Mouse (Mus musculus): ENCODE results near the gene Surf4.

Surf4 gene

DNA sequence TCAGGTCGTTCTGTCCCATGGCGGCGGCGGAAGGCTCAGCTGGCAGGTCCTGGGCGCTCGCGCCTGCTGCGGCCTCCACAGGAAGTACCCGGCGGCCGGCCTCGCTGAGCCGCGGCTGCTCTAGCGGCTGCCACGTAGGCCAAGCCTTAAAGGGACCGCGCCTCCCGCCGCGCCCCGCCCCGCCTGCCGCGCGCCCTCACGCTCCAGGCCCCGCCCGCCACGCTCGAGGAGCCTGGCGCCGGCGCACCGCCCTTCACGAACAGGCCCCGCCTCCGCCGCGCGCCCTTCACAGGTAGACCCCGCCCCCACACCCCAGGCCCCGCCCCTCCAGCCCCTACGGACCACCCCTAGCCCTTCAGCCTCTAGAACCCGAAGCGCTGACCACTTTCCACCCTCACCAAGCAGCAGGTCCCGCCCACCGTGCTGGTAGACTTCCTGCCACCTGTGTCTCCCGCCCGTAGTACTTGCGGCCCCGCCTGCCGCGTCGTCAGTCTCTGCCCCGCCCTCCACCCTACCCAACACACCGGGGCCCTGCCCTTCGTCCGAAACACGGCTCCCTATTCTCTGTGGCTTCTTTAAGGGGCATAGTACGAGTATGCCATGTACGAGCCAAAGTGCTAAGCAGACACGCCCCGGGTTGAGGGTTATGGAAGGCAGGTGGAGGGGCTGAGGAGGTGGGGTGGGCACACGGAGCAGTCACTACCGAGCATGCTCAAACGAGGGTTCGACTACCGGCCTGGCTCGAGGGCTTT, at the start of gene Surf4, which contains the start of gene Stkld1:
TSS of gene Surf4 (minus strand) at position 625 of the 752 bp plus-strand sequence.
TSS of gene Stkld1 (plus strand) at position 744 of the 752 bp plus-strand sequence.
- DNase-seq (ENCODE audit: low spot score in 2 of 2), result peak; percentile 89 to 93

DNA sequence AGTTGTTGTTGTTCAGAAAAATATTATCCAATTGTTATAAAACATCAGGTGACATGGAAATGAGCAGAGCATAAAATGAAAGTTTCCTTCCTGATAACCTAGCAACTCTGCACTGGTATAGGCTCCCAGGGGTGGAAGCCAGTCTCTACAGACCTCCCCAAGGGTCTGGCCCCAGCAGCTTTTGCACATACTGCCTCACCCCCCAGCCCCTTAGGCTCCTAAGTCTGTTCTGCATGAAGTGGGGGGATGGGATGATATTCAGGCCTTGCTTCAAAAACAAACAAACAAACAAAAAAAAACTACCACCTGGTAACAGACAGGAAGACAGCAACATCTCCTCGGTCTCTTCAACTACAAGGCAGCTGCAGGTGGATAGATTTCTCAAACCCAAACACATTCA, 46.6 kb upstream of the Surf4 start:
- DNase-seq (ENCODE audit: low spot score in 2 of 2), result no peak

DNA sequence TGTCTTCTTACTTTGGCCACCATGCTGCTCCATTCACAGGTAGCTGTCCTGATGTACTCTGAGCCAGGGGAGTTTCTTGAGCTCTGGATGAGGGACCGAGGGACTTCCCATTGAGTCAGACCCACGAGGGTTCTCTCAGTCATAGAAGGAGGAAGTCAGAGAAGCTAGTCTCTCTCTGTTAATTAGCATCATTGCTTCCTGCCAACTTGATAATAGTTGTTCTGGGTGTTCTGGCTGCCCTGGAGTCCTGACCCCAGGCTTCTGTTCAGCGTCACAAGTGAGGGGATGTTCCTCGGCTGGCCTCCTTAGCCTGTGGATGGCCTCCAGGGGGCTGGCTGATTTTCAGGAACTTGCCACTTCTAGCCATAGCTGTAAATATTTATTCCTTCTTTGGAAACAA, 40.2 kb upstream of the Surf4 start:
- no peak for DNase-seq (ENCODE audit: low spot score in 2 of 2)

GRCm38 (mm10) chr2:26973116-26973515, 39.4 kb upstream of the Surf4 start, which contains the start of gene Adamts13:
Gene Adamts13, plus strand, starts transcription at chr2:26973416.
- no peak for DNase-seq (ENCODE audit: low spot score in 2 of 2)

GRCm38 (mm10) chr2:26967262-26967661, 33.5 kb upstream of the Surf4 start:
- no peak for DNase-seq (ENCODE audit: low spot score in 2 of 2)

DNA sequence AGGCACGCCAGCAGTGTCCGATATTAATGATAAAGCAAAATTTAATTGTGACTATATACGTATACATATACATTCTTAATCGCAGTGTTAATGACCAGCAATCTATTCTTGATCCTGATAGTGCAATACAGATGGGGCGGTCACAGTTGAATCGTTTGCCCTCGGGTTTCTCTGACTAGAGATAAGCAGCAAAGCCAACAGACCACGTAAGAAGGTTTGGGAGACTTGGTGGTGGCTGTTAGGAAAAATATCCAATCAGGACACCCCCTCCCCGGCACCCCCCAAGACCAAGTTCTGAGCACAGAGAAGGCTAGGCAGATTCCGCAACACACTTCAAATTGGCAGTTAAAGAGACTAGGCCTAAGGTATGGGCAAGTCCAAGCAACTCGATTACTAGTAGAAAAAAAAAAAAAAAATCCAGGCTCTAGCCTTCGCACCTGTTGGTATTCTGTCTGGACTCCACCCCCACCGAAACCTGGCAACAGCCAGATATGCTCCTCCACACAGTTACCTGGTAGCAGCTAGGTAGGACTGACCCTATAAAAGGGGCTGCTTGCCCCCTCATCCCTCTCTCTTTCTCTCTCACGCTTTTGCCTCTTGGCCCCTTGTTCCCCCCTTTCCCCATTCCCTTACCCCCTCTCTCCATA, 31.1 kb upstream of the Surf4 start:
- DNase-seq (ENCODE audit: low spot score in 2 of 2), result no peak

- peak; percentile 91 to 93 for DNase-seq (ENCODE audit: low spot score in 2 of 2)
Observed at GRCm38 (mm10) chr2:26963923-26964723, 30.4 kb upstream of the Surf4 start, which contains the start of gene Rexo4. Gene Rexo4, minus strand, starts transcription at chr2:26964386.

DNA sequence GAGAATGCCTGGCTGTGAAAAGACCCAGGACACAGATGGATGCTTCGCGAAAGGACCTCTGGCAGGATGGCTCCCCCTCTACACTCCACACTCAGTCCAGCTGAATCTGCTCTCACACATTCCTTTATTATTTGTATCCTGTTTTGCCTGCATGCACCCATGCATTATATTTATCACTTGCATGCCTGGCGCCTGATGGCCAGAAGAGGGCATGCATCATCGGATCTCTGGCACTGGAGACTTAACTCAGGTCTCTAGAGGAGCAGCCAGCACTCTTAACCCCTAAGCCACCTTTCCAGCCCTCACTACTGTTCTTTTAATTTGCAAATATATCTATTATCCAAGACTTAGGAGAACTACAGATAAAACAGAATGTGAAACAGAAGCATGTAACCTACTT, 27.0 kb upstream of the Surf4 start:
- no peak for DNase-seq (ENCODE audit: low spot score in 2 of 2)

DNA sequence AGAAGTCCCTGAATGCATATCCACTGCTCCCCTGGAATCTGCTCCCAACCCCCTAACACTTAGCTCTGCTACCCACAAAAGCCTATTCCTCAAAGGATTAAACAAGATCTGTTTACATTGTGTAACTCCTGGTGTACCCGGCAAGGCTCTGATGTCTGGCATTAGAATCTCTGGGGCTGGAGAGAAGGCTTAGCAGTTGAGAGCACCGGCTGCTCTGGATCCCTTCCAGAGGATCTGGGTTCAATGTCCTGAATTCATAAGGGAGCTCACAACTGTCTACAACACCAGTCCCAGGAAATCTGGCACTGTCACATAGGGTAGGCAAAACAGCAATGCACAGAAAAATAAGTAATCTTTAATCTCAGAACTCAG, 23.7 kb upstream of the Surf4 start:
- no peak for DNase-seq (ENCODE audit: low spot score in 2 of 2)

GRCm38 (mm10) chr2:26956811-26957487, 23.2 kb upstream of the Surf4 start:
- DNase-seq (ENCODE audit: low spot score in 2 of 2), result no peak

- DNase-seq (ENCODE audit: low spot score in 2 of 2), result no peak
Observed at GRCm38 (mm10) chr2:26954735-26955395, 21.1 kb upstream of the Surf4 start.

DNA sequence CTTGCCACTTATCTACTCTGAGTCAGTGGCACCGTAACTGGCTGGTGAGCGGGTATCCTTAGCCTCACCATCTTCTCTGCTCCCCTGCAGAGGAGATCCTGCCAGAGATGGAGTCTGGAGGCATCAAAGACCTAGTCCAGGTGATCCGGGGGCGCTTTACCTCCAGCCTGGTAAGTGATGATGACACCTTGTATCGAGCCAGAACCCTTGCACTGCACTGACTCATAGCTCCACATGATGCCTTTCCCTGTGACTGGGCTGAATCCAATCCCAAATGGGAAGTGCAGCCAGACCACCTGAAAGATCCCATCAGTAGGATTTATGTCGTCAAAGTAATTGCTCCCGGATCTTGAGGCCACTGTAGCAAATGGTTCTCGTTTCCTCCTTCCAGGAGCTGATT, 19.1 kb upstream of the Surf4 start:
- DNase-seq (ENCODE audit: low spot score in 2 of 2), result no peak

- no peak for DNase-seq (ENCODE audit: low spot score in 2 of 2)
Observed at GRCm38 (mm10) chr2:26952193-26952592, 18.5 kb upstream of the Surf4 start.

DNA sequence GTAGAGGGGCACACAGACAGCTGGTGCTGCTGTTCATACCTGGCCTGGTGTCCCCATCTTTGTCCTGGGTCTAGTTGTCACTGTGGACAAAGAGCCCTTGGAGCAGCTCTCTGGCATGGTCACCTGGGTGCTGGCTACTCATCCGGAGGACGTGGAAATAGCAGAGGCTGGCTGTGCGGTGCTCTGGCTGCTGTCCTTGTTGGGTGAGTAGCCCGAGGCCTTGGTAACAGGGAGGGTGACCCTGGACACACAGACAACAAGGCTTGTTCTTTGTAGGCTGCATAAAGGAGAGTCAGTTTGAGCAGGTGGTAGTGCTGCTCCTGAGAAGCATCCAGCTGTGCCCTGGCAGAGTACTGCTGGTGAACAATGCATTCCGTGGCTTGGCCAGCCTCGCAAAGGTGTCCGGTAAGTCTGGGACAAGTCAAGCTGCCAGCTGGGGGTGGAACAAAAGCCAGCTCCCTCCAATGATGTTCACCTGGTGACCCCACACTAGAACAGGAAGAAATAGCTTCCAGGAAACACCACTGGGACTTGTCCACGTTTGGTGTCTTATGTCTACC, 17.7 kb upstream of the Surf4 start:
- no peak for DNase-seq (ENCODE audit: low spot score in 2 of 2)

DNA sequence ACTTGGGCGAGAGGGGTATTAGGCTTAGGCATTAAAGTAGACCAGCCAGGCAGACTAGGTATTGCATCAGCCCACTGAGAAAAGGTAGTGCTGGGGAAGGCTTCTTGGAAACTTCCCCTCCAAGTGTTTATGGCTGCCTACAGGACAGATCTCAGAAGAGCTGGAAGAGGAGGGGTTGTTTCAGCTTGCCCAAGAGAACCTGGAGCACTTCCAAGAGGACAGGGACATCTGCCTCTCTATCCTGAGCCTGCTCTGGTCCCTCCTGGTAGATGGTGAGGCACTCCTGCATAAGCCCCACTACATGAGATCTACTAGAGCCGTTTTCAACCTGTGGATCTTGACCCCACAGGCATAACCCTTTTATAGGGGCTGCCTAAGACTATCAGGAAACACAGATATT, 16.7 kb upstream of the Surf4 start:
- no peak for DNase-seq (ENCODE audit: low spot score in 2 of 2)

GRCm38 (mm10) chr2:26943253-26943652, 9.5 kb upstream of the Surf4 start:
- no peak for DNase-seq (ENCODE audit: low spot score in 2 of 2)

DNA sequence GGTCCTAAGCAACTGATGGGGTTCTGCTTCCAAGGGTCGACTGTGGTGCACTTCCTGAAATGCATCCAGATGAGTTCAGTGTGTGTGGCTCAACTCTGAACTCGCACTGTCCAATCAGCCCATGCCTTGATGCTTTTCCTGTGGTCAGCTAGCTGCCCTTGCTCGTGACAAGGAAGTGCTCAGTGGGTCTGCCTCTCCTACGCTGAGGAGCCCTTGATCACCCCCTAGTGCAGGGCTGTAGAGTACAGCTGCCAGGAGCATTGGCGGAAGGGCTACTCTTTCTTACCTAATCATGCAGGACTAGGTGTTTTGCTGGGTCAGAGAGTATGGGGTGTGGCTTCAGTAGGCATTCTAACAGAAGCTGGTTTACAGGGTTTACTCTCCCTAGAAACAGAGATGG, 7.8 kb upstream of the Surf4 start:
- no peak for DNase-seq (ENCODE audit: low spot score in 2 of 2)

GRCm38 (mm10) chr2:26936425-26936824, 2.7 kb upstream of the Surf4 start:
- no peak for DNase-seq (ENCODE audit: low spot score in 2 of 2)

DNA sequence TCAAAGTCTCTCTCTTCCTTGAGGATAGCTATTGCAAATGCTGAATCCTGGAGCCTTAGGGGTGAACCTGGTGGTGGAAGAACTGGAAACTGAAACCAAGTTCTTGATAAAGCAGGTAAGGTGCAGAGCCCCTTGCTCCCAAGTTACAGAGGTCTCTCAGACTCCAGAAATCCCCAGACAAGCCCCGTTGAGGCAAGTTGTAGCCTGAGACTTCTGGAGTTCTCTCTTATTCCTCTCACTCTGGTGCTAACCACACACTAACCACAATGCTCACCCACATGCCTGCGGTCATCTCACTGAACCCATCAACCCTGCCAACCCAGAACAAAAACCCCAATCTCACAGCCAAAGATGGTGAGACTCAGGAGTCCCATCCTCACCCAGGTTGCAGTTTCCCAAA, 1.6 kb upstream of the Surf4 start:
- no peak for DNase-seq (ENCODE audit: low spot score in 2 of 2)

DNA sequence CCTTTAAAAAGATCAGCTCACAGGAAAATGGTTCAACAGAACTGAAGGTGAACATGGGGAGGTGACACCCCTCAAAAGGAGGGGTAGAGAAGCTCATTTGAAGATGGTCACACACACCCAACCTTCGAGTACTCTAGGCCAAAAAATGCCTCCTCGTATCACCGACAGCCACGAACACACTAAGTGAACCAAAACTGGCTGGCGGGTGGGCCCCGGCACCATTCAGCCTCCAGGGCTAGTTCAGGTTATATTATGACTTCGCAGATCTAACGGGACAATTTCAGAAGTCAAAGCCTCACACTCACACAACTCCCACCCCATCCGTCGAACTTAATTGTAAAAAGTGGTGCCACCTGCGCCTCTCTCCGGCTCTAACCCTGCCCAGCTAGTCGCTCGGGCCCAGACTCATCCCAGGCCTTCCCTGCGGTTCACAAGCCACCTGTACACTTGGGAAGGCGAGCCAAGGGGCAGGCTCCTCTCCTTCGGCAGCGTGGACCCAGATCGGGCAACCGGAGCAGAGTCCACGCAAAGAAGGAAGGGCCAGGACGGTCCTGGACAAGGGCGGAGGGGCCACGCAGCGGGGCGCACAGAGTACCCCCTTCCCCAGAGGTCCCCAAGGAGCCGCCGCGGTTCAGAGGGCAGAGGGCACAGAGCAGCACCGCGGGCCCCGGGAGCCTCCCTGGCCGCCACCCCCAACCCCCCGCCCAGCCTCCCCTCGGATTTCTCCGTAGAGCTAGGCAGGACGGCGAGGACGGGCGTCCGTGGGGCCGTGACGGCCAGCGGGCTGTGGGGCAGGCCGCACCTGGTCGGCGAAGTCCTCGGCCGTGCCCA, 1.0 kb downstream of the Surf4 start:
- peak; percentile 24 to 47 for DNase-seq (ENCODE audit: low spot score in 2 of 2)

All from heart, adult 9 months (tissue).